Mouse (Mus musculus) adrenal gland, postnatal 0 days (tissue): Measurements from ENCODE around the gene Rhox2c. TPM values are rescaled to one million over a fixed set of nuclear protein-coding genes. Genes with fewer than 3 reads are reported as not detected.

ENCODE experiments used
- polyA plus RNA-seq: library from polyadenylated mRNA; unstranded; fragments of >200 nt; fragmentation: Nextera tagmentation; extraction: Ambion mirVana; gene quantifications from 2 replicates; pipeline ENCODE4 v1.2.1, GENCODE M21; 2015

Gene Rhox2c
- polyA plus RNA-seq: not detected in 2 replicates

GRCm38 (mm10) chrX:37453380-37453779 lies at the start of gene Rhox2c:
TSS of gene Rhox2c (plus strand) at chrX:37453680.

GRCm38 (mm10) chrX:37411767-37412166 lies 41.7 kb upstream of the Rhox2c start, which contains the start of gene Rhox2b:
TSS of gene Rhox2b (plus strand) at chrX:37412067.

GRCm38 (mm10) chrX:37432194-37432593 lies 21.3 kb upstream of the Rhox2c start, which contains the start of gene Rhox4b:
TSS of gene Rhox4b (plus strand) at chrX:37432494.

GRCm38 (mm10) chrX:37458285-37458684 lies 4.8 kb downstream of the Rhox2c start, which contains the start of gene Rhox3c:
TSS of gene Rhox3c (plus strand) at chrX:37458585.

GRCm38 (mm10) chrX:37480037-37480436 lies 26.6 kb downstream of the Rhox2c start, which contains the start of gene Rhox4c:
TSS of gene Rhox4c (plus strand) at chrX:37480337.

GRCm38 (mm10) chrX:37514059-37514458 lies 60.6 kb downstream of the Rhox2c start, which contains the start of gene Rhox4d:
TSS of gene Rhox4d (plus strand) at chrX:37514359.

Other genes with a start within 250 kb of the Rhox2c start
- gene Gm9, start 242.6 kb upstream of the Rhox2c start, polyA plus RNA-seq: not detected in 2 replicates
- gene Rhox1, start 231.4 kb upstream of the Rhox2c start, polyA plus RNA-seq: not detected in 2 replicates
- not detected in 2 replicates for gene Rhox2a, start 208.7 kb upstream of the Rhox2c start, polyA plus RNA-seq
- not detected in 2 replicates for gene Rhox3a, start 203.8 kb upstream of the Rhox2c start, polyA plus RNA-seq
- not detected in 2 replicates for gene Rhox4a, start 188.3 kb upstream of the Rhox2c start, polyA plus RNA-seq
- not detected in 2 replicates for gene Rhox3a2, start 73.7 kb upstream of the Rhox2c start, polyA plus RNA-seq
- gene Rhox4a2, start 62.8 kb upstream of the Rhox2c start, polyA plus RNA-seq: not detected in 2 replicates
- not detected in 2 replicates for gene Rhox2b, start 41.6 kb upstream of the Rhox2c start, polyA plus RNA-seq
- gene Rhox4b, start 21.2 kb upstream of the Rhox2c start, polyA plus RNA-seq: not detected in 2 replicates
- not detected in 2 replicates for gene Rhox3c, start 4.9 kb downstream of the Rhox2c start, polyA plus RNA-seq
- gene Rhox4c, start 26.7 kb downstream of the Rhox2c start, polyA plus RNA-seq: not detected in 2 replicates
- not detected in 2 replicates for gene Rhox2d, start 39.7 kb downstream of the Rhox2c start, polyA plus RNA-seq
- gene Rhox4d, start 60.7 kb downstream of the Rhox2c start, polyA plus RNA-seq: not detected in 2 replicates
- not detected in 2 replicates for gene Rhox2e, start 76.8 kb downstream of the Rhox2c start, polyA plus RNA-seq
- not detected in 2 replicates for gene Rhox3e, start 88.3 kb downstream of the Rhox2c start, polyA plus RNA-seq
- not detected in 2 replicates for gene Rhox4e, start 103.7 kb downstream of the Rhox2c start, polyA plus RNA-seq
- not detected in 2 replicates for gene Rhox2f, start 117.7 kb downstream of the Rhox2c start, polyA plus RNA-seq
- gene Rhox3f, start 127.3 kb downstream of the Rhox2c start, polyA plus RNA-seq: not detected in 2 replicates
- not detected in 2 replicates for gene Rhox4f, start 154.0 kb downstream of the Rhox2c start, polyA plus RNA-seq
- not detected in 2 replicates for gene Rhox3g, start 174.9 kb downstream of the Rhox2c start, polyA plus RNA-seq
- gene Rhox2g, start 189.8 kb downstream of the Rhox2c start, polyA plus RNA-seq: not detected in 2 replicates
- gene Rhox4g, start 197.6 kb downstream of the Rhox2c start, polyA plus RNA-seq: not detected in 2 replicates
- gene Rhox3h, start 215.1 kb downstream of the Rhox2c start, polyA plus RNA-seq: not detected in 2 replicates
- not detected in 2 replicates for gene Rhox2h, start 219.6 kb downstream of the Rhox2c start, polyA plus RNA-seq